Mouse (Mus musculus): ENCODE results near the gene Ctsw. TPM values are rescaled to one million over a fixed set of nuclear protein-coding genes. Genes with fewer than 3 reads are reported as not detected.

Ctsw gene
- polyA plus RNA-seq, 1 experiment from 2014 or later: 2.2 TPM

- WGBS: under 1% methylated on average over 70 of the region's 70 CpGs
- H3K4me3 ChIP-seq (ENCODE audit: low read length): peak within 1 kb of the TSS; percentile 64
- H3K36me3 ChIP-seq (ENCODE audit: control insufficient read depth, insufficient read depth, low read length): no peaks in the 10 kb centered on the region
- H3K9me3 ChIP-seq (ENCODE audit: control insufficient read depth, low read length): no peaks in the 10 kb centered on the region
- H3K4me2 ChIP-seq (ENCODE audit: low read depth, low read length): peak within 1 kb of the TSS; percentile 97
- peak within 1 kb of the TSS; percentile 55 for H3K9ac ChIP-seq (ENCODE audit: low read length)
- no peak within 1 kb of the TSS for H3K27ac ChIP-seq (ENCODE audit: low read length)
- H3K4me1 ChIP-seq (replicated peaks; ENCODE audit: control insufficient read depth, insufficient read depth, low read length): peaks cover 19% of the 10 kb centered on the region
- peaks cover 36% of the 10 kb centered on the region for H3K27me3 ChIP-seq (ENCODE audit: control insufficient read depth, insufficient read depth, low read depth, low read length)
- ATAC-seq (ENCODE audit: low read depth): peak; percentile 39
Measured at GRCm38 (mm10) chr19:5447515-5448353, 20.6 kb downstream of the Ctsw start, which contains the start of gene Fosl1. Gene Fosl1 (plus strand): TSS chr19:5447547.

GRCm38 (mm10) chr19:5445747-5446146 is 22.6 kb downstream of the Ctsw start:
- Histone ChIP-seq H3K27me3 (ENCODE audit: control insufficient read depth, insufficient read depth, low read depth, low read length) (peaks cover 36% of the 10 kb centered on the region), H3K4me2 (ENCODE audit: low read depth, low read length) (no peak overlapping the region), H3K9ac (ENCODE audit: low read length) (no peak overlapping the region), H3K9me3 (ENCODE audit: control insufficient read depth, low read length) (no peaks in the 10 kb centered on the region), H3K4me1 (replicated peaks; ENCODE audit: control insufficient read depth, insufficient read depth, low read length) (peaks cover 19% of the 10 kb centered on the region), H3K27ac (ENCODE audit: low read length) (no peak overlapping the region), H3K4me3 (ENCODE audit: low read length) (no peak overlapping the region), H3K36me3 (ENCODE audit: control insufficient read depth, insufficient read depth, low read length) (no peaks in the 10 kb centered on the region)
- WGBS: 85% methylated on average over 5 of the region's 5 CpGs
- ATAC-seq (ENCODE audit: low read depth): no peak

DNA sequence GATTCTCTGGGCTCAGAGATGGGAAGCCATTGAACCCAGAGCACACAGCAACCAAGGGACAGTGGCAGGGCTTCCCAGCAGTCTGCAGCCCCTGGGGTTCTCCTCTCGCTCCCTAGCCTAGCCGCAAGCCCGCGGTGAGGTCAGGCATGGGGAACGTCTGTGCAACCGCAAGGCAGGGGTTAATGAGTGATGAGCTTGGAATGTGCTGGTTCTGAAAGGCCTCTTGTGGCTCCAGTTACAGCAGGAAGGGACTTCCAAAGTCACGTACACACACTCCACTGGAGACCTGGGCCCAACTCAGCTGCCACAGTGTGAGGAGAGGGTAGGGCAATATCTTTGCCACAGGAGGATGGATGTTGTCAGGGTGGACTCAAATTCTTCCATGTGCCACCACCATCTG is 23.4 kb downstream of the Ctsw start:
- H3K9ac ChIP-seq (ENCODE audit: low read length): 0 out of 2 replicates have a peak overlapping the region, but pooled peaks have one; percentile 31
- no peak overlapping the region for H3K4me3 ChIP-seq (ENCODE audit: low read length)
- no peaks in the 10 kb centered on the region for H3K36me3 ChIP-seq (ENCODE audit: control insufficient read depth, insufficient read depth, low read length)
- 30% methylated on average over 7 of the region's 7 CpGs for WGBS
- no peak overlapping the region for H3K27ac ChIP-seq (ENCODE audit: low read length)
- H3K4me2 ChIP-seq (ENCODE audit: low read depth, low read length): no peak overlapping the region
- H3K27me3 ChIP-seq (ENCODE audit: control insufficient read depth, insufficient read depth, low read depth, low read length): peaks cover 31% of the 10 kb centered on the region
- peaks cover 19% of the 10 kb centered on the region for H3K4me1 ChIP-seq (replicated peaks; ENCODE audit: control insufficient read depth, insufficient read depth, low read length)
- 0 out of 2 replicates have a peak, but pooled peaks have one; percentile 34 for ATAC-seq (ENCODE audit: low read depth)
- H3K9me3 ChIP-seq (ENCODE audit: control insufficient read depth, low read length): peaks cover 5% of the 10 kb centered on the region; the same call in 1 of the 2 replicates

DNA sequence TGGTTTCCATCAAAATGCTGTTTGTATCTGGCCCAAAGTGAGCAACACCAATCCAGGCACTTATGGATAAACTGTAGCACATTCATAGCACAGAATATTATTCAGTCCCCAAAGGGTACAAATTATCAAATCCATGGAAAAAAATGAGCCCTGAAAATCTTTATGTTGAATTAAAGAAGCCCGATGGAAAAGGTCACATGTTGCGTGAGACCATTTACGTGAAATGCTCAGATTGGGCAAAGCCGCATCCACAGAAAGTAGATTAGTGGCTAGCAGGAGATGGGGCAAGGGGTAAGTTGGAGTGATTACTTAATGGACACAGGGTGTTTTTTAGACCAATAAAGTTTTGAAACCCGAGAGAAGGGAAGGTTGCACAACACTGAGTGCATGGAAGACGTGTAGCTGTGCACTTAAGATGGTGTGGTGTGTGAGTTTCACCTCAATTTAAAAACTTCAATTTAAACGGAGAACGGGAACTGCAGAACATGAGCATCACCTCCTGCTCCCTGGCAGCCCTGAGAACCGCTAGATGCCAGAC is 23.9 kb downstream of the Ctsw start:
- WGBS: 51% methylated on average over 9 of the region's 9 CpGs
- Histone ChIP-seq H3K9ac (ENCODE audit: low read length) (no peak overlapping the region), H3K4me1 (replicated peaks; ENCODE audit: control insufficient read depth, insufficient read depth, low read length) (peaks cover 19% of the 10 kb centered on the region), H3K36me3 (ENCODE audit: control insufficient read depth, insufficient read depth, low read length) (no peaks in the 10 kb centered on the region), H3K27me3 (ENCODE audit: control insufficient read depth, insufficient read depth, low read depth, low read length) (peaks cover 29% of the 10 kb centered on the region), H3K4me3 (ENCODE audit: low read length) (no peak overlapping the region), H3K9me3 (ENCODE audit: control insufficient read depth, low read length) (peaks cover 5% of the 10 kb centered on the region; the same call in 1 of the 2 replicates), H3K27ac (ENCODE audit: low read length) (no peak overlapping the region), H3K4me2 (ENCODE audit: low read depth, low read length) (no peak overlapping the region)
- ATAC-seq (ENCODE audit: low read depth): no peak

DNA sequence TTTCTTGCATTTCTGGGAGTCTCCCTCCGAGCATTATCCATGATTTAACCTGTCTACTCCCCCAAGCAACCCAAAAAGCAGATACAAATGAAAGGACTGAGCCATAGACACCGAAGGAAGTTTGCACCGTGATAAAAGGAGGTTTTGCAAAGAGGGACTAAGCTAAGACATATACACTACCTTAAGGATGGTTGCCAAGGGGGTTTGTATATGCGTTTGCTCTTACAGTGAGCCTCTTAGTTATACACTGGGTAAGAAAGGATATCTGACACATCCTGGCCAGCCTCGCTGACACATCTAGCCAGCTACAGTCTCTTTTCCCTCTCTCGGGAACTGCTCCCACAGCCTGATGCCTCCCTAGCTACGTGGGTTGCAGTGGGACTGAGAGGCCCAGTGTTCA is 34.4 kb downstream of the Ctsw start:
- Histone ChIP-seq H3K4me3 (ENCODE audit: low read length) (peak overlapping the region; percentile 39), H3K27ac (ENCODE audit: low read length) (peak overlapping the region; percentile 77), H3K27me3 (ENCODE audit: control insufficient read depth, insufficient read depth, low read depth, low read length) (no peaks in the 10 kb centered on the region), H3K9ac (ENCODE audit: low read length) (peak overlapping the region; percentile 58), H3K4me2 (ENCODE audit: low read depth, low read length) (peak overlapping the region; percentile 64), H3K36me3 (ENCODE audit: control insufficient read depth, insufficient read depth, low read length) (no peaks in the 10 kb centered on the region), H3K9me3 (ENCODE audit: control insufficient read depth, low read length) (no peaks in the 10 kb centered on the region), H3K4me1 (replicated peaks; ENCODE audit: control insufficient read depth, insufficient read depth, low read length) (peaks cover 17% of the 10 kb centered on the region)
- ATAC-seq (ENCODE audit: low read depth): no peak
- WGBS: 53% methylated on average over 7 of the region's 7 CpGs

DNA sequence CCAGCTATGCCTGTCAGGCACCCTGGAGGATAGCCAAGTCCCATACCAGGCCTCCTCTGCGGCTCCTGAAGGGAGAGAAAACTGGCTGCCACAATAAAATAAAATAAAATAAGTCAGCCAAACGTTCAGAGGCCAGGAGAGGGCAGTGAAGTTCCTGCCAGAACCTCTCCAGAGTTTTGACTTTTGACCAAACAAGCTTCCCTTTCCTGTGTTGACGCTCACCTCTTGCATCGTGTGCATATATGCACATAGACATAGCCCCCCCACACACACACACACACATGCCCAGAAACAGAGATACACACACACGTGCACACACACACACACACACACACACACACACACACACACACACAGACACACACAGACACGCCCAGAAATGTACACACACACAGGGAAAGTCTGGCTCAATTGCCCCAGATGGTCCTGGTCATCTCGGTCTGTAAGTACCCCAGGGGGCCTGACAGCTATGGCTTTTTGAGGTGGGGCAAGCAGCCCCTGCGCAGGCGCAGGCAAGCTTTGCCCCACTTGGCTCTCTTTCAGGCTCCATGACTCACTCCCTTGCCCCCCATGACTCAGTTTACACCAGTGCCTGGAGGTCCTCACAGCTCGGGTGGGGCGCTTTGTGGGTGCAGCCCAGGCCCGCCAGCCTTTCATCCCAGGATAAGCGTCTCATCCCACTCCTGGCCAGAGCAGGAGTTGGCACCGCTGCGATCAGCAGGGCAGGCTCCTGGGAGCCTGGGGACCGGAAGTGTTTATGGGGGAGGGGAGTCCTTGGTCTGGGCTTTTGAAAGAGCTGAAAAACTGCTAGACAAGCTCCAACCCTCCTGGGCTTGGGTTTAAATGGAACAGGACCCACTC is 35.1 kb downstream of the Ctsw start:
- Histone ChIP-seq H3K9me3 (ENCODE audit: control insufficient read depth, low read length) (no peaks in the 10 kb centered on the region), H3K4me3 (ENCODE audit: low read length) (peak overlapping the region; percentile 39), H3K9ac (ENCODE audit: low read length) (peak overlapping the region; percentile 58), H3K4me2 (ENCODE audit: low read depth, low read length) (peak overlapping the region; percentile 64), H3K27me3 (ENCODE audit: control insufficient read depth, insufficient read depth, low read depth, low read length) (no peaks in the 10 kb centered on the region), H3K4me1 (replicated peaks; ENCODE audit: control insufficient read depth, insufficient read depth, low read length) (peaks cover 17% of the 10 kb centered on the region), H3K27ac (ENCODE audit: low read length) (peak overlapping the region; percentile 77), H3K36me3 (ENCODE audit: control insufficient read depth, insufficient read depth, low read length) (no peaks in the 10 kb centered on the region)
- ATAC-seq (ENCODE audit: low read depth): peak; percentile 83
- 6% methylated on average over 16 of the region's 16 CpGs for WGBS

GRCm38 (mm10) chr19:5431911-5432464 is 36.3 kb downstream of the Ctsw start:
- Histone ChIP-seq H3K27me3 (ENCODE audit: control insufficient read depth, insufficient read depth, low read depth, low read length) (no peaks in the 10 kb centered on the region), H3K9me3 (ENCODE audit: control insufficient read depth, low read length) (no peaks in the 10 kb centered on the region), H3K36me3 (ENCODE audit: control insufficient read depth, insufficient read depth, low read length) (peaks cover 4% of the 10 kb centered on the region), H3K9ac (ENCODE audit: low read length) (no peak overlapping the region), H3K27ac (ENCODE audit: low read length) (no peak overlapping the region), H3K4me2 (ENCODE audit: low read depth, low read length) (no peak overlapping the region), H3K4me1 (replicated peaks; ENCODE audit: control insufficient read depth, insufficient read depth, low read length) (peaks cover 17% of the 10 kb centered on the region), H3K4me3 (ENCODE audit: low read length) (no peak overlapping the region)
- 68% methylated on average over 4 of the region's 4 CpGs for WGBS
- no peak for ATAC-seq (ENCODE audit: low read depth)

DNA sequence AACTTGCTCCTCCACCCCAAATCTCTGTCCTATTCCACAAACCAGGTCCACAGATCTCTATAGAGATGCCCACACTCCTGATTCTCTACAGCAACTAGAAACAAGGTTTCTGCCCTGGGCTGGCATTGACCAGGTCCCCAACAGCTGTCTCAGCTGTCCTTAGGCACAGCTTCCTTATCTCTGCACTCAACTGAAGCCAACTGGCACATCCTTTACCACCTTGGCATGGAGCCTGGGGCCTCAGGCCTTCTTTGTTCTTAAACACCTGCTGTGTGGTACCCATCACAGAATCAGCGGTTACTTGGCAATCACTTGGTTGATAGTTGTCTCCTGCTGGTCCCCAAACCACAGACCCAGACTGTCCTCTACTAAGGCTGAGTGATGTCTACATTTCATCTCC is 37.9 kb downstream of the Ctsw start:
- no peak overlapping the region for H3K27ac ChIP-seq (ENCODE audit: low read length)
- WGBS: 79% methylated on average over 1 of the region's 1 CpGs

More for the DNA sequence above, 37.9 kb downstream of the Ctsw start:
- no peaks in the 10 kb centered on the region for H3K9me3 ChIP-seq (ENCODE audit: control insufficient read depth, low read length)
- no peak overlapping the region for H3K9ac ChIP-seq (ENCODE audit: low read length)
- H3K4me2 ChIP-seq (ENCODE audit: low read depth, low read length): no peak overlapping the region
- no peak for ATAC-seq (ENCODE audit: low read depth)
- H3K4me3 ChIP-seq (ENCODE audit: low read length): no peak overlapping the region
- H3K4me1 ChIP-seq (replicated peaks; ENCODE audit: control insufficient read depth, insufficient read depth, low read length): peaks cover 29% of the 10 kb centered on the region
- H3K36me3 ChIP-seq (ENCODE audit: control insufficient read depth, insufficient read depth, low read length): peaks cover 9% of the 10 kb centered on the region
- no peaks in the 10 kb centered on the region for H3K27me3 ChIP-seq (ENCODE audit: control insufficient read depth, insufficient read depth, low read depth, low read length)
